Mouse (Mus musculus): ENCODE data around the gene Ikzf2.

GRCm38 (mm10) chr1:69506615-69507159 is 180.4 kb downstream of the Ikzf2 start:
- TF ChIP-seq EP300 (IDR thresholded peaks at IDR 0.05) (no peak), CTCF (IDR thresholded peaks at IDR 0.05) (no peak)

All from lung, postnatal 0 days (tissue).